Mouse (Mus musculus) kidney, postnatal 36 days (tissue): Measurements from ENCODE around the gene D5Ertd579e.

ENCODE experiments used
- DNase-seq, 2 experiments: peaks; one replicate each; pipeline ENCODE4 v3.0.0; 2021 to 2022; ENCODE audit warnings: mixed read lengths in 2 of 2

The D5Ertd579e gene

DNA sequence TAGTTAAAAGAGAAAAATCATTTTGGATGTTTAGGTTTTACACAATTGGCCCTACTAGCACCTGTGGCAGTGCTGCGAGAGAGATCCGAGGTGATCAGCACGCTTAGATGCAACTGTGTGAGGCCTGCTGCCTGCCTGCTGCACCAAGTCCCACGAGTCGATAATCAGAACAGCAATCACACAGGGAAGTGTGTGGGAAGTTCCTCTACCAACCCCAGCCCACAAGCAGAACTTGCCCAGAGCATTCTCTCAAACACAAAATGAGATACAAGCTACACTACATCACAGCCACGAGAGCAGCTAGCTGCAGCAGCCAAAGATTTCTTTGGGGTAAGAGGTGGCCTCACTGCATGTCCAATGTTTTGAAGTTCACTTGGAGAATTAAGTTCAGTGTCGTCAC, 94.3 kb downstream of the D5Ertd579e start:
- no peak for DNase-seq

DNA sequence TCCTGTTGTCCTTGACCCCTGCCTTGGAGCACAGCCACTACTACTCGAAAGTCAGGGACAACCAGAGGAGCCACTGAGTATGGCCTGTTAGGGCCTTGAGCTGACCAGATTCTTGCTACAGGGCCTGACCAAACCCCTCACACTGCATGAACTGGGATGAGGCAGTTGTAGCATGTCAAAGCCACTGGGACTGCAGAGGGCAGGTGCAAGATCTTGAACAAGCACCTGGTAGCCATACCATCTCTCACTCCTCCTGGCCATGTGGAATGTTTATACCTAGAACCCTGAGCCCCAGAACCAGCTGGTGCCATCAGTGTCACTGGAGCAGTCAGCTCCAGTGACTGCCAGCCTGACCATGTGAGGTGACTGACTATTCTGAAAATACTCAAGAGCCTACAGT, 96.9 kb downstream of the D5Ertd579e start:
- no peak for DNase-seq

DNA sequence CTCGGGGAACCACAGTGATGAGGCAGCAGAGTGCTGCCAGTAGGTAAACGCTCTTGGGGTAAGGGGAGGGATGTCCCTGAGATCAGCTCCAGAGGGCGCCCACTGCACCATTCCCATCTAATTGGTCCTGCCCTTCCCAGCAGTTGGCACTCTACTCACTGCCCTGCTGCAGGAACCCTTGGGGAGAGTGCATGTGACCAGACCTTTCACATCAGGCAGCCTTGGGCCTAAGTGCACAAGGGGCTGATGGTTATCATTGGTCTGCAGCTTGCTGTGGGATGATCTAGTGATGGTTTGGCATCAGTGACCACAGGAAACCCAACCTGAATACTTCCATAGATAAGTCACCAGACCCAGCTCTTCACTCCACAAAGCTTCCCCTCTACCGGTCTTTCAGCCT, 98.2 kb downstream of the D5Ertd579e start:
- DNase-seq: peak; percentile 46 to 57

DNA sequence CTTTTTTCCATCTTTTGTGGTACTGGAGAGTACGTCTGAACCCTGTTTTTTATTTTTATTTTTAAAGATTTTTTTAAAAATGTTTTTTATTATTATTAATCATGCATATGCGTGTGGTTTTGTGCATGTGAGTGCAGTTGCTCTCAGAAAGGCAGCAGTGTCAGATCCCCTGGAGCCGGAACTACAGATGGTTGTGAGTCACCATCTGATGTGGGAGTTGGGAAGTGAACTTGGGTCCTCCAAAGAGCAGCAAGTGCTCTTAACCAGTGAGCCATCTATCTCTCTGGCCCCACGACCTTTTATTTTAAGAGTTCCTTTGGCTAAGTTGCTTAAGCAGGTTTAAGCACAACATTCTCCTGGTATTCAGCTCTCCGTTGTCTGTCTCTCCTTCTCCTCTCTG, 99.6 kb downstream of the D5Ertd579e start:
- DNase-seq: no peak

DNA sequence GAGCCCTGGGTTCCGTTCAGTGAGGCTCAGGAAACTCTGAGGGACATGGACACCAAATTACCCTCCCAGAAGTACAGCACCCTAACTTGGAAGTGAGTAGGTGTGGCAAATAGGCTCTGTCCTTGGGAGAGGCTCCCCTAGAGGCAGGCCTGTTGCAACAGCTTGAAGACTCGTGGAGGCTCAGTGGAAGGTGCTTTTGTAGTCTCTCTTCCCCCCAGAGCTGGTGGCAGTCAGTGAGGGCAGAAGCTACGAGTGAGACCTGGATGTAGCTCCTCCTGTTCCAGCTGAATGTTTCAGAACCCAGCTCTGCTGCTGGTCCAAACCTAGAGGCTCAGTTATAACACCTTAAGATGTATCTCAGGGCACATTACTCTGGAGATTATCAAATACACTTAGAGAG, 100.7 kb downstream of the D5Ertd579e start:
- DNase-seq: no peak

DNA sequence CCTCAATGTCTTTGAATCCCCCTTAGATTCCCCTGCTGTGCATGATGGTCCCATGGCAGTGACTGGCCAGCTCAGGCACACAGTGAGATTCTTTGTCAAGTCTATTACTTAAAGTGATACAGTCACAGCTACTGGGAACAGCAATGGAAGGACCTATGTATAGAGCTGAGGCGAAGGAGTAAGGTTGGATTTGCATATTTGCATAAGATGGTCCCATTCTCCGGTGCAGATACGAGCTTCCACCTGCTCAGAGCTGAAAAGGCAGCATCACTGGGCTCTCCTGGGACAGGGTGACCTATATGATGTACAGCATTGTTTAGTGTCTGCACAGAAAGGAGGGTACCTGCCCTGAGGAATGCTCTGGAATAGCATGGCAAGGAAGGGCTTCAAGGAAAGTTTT, 101.5 kb downstream of the D5Ertd579e start:
- no peak for DNase-seq

DNA sequence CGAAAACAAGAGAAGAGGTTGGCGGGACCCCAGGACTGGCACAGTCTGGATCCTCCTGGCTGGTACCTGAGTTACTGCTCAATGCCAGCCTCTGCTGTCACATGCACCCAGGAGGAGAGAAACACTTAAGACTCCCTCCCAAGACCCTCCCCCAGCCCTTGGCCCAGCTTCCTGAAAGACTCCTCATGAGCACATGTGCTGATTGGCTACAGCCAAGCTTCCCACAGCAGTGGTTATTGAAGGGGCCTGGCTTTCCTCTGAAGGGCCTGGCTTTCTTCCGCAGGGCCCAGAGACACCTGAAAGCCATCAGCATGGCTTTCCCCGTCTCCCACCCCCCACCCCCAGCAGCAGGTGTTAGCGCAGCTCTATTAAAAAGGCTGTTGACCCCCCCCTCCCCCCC, 102.6 kb downstream of the D5Ertd579e start, which contains the start of gene Tbc1d14:
Tbc1d14 (minus strand) TSS at position 101 of the 400 bp plus-strand sequence.
- DNase-seq: no peak

DNA sequence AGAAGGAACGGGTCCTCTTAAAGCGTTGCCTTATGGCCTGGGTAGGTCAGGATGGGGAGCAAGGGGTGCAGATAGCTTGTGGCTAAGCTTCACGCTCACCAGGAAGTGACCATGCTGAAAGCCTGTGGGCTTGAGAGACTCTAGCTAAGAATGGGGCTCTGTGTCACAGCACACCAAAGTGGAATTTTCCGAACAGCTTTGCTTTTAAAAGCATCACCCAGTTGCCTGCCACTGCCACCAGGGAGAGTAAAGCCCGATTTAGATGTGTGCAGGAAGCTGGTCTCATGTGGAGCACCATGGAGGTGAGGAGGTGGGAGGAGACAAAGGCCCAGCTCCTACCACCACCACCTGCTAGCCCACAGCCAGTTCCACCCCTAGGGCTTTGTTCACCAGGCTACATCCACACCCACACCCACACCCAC, 105.3 kb downstream of the D5Ertd579e start:
- no peak for DNase-seq

DNA sequence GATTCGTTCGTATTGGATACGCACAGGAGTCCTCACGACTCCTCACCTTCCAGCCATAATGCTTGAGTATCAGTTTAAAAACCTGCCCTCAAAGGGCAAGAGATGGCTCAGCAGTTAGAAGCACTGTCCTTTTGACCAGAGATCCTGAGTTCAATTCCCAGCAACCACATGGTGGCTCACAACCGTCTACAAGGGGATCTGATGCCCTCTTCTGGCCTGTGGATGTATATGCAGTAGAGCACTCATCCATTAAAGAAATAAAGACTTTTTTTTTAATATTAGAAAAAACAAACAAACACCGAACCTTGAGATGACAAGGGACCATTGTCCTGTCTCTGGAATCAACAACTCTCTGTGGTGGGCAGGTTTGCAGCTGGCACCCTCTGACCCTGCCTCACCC, 111.5 kb downstream of the D5Ertd579e start:
- no peak for DNase-seq

DNA sequence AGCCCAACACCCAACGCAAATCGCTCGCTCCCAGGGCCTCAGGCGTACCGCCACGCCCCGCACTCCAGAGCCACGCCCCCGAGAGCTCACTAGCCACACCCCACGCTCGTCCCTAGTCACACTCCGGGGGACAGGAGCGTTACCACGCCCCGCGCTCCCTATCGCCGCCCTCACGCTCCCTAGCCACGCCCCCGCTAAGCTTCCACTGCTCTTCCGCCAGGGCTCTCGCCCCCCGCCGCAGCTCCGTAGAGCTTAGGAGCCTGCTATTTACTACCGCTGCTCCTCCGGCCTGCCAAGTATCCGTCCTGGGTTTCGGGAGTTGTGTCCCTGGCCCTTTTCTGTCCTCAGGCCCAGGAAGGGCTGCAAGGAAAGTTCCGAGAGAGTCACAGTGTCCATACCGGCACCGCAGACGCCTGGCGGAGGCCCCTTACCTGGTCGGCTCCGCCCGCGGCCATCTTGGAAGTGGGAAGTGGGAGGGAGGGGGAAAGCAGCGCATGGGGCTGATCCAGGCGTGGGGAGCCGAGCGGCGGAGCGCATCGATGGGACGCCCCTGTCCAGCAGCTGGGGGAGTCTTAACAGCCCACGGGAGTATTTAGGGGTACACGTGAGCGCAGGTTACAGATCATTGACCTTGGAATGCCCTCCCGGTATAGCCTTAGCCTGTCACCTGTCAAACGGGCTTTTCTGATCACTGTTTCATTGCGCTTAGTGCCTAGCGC, 113.7 kb downstream of the D5Ertd579e start:
- DNase-seq: peak; percentile 100

DNA sequence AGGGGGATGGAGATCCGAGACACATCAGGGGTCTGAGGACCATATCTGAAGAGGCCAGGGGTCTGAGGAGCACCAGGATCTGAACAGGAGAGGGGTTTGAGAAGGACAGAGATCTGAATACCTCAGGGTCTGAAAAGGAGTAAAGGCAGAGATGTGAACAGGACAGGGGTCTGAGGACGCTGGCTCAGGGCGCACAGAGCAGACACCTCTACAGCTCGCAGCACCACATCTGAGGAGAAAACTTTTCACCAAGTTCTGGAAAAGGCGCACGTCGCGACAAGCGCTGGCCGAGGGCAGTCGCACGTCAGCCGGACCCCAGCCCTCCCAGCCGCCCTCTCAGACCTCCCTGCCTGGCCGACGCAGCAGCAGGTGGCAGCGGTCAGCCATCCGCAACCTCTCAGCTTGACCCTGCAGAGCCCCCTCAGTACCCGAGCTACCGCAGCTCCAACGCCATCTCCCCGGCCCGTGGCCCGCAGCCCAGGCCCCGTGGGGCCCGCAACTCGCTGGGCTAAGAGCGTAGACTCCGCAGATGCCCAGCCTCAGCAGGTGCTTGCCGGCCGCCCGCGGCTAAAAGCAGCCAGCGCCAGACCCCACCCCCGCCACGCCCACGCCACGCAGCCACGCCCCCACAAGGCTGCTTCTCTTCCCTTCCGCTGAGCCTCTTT, 114.4 kb downstream of the D5Ertd579e start:
- no peak for DNase-seq

DNA sequence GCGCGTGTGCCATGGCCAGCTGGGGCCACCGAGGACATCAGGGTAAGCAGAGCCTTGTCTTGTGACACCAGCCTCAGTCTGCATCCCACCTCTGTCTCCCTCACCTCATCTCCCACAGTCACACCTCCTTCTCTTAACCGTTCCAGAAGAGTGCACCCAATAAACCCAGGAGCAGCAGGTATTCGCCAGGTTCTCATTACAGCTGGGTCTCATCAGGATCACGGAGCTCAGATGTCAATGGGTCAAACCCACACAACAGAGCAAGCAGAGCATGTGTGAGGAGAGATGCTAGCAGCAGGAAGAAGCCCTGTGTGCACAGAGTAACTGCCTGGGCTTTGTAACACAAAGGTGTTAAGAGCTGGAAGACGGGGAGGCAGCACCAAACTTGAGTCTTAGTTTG, 115.9 kb downstream of the D5Ertd579e start:
- DNase-seq: no peak

DNA sequence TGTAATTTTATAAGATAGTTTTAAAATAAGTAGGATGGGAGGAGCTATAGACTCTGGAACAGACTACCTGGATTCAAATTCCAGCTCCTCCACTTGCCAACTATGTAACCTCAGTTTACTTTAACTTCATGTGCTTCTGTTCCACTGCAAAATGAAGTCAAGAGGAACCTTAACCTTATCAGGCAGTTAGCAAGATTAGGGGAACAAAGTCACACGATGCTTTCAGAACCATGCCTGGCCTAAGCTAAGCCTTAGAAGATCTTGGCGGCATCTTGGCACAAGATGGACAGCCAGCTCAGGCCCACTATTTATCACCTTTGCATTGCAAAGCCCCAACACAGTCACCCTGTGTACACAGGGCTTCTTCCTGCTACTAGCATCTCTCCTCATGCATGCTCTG, 116.8 kb downstream of the D5Ertd579e start:
- DNase-seq: no peak

DNA sequence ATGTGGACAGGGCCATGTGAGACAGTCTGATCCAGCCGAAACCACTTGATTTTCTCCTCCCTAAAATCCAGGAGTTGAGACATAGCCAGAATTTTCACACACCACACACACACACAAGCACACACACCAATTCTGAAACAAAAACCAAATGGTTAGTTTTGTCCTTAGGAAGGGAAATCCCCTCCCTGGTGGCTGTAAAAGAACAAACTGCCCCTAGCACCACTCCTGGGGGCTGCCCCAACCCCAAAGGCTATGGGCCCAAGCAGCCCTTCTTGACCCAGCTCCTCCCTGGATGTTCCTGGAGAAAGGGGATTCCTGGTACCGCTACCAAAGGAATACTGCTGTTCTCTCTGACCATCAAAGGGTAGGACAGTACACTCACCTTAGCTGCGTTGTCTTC, 119.4 kb downstream of the D5Ertd579e start:
- DNase-seq: no peak

DNA sequence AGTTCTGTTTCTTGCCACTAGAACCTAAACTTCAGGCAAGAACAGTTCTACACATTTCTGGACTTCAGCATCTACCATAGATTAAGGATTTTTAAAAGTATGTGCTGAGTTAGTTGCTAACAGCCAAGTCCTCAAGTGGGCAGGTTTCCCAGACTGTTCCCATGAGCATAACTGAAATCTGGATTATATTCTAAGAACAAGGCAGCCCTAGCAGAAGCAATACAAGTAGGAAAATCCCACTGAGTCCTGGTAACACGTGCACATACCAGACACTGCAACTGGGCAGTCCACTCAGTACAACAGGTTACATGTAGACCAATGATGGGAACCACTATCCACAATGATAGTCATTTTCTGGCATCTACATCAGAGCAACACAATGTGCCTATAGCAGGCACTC, 120.1 kb downstream of the D5Ertd579e start:
- DNase-seq: no peak

DNA sequence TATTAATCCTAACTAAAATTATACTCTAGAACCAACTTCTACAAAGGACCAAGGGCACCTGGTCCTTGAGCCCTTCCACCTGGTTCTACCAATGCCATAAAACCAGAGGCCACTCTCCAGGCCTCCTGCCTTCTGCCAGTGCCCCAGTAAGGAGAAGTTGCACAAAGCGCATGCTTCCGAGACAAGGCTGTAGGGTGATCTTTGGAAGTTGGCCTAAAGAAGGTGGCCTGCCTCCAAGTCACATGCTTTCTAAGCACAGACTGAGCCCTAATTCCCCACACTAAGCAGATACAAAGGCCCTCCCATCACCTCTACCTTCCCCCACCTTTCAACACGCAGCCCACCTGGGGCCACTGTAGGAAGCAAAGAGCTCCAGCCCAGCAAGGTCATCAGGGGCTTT, 120.6 kb downstream of the D5Ertd579e start:
- DNase-seq: peak; percentile 90 to 94

DNA sequence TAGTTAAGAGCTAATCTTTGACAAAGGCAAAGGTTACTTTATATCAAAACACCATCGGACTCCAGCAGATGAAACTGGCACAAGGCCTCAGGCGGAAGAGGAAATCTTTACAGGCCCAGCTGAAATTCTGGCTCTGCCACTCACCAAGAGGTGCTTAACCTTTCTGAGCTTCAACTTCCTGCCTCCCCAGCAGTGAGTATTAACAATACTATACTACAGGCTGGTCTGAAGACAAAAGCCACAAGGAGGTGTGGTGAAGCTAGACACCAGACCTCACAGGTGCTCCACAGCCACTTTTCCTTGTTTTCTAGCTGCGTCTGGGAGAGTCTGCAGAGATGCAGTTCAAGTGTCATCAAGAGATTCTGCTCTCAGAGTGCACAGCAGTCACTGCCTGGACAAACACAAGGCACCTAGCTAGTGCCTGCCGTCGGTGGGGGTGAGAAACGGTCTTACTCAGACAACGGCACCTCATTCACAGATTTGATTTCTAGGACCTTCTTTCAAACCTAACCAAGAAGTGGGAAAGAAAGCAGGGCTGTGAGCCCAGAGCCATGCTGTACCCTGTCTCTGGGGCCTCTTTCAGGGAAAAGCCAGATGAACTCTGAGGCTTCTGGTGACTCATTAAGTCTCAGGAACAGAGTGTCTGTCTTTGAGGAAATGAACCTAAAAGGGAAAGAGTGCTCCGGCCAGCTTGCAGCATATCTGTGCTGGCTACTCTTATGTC, 121.5 kb downstream of the D5Ertd579e start:
- peak; percentile 58 to 72 for DNase-seq

DNA sequence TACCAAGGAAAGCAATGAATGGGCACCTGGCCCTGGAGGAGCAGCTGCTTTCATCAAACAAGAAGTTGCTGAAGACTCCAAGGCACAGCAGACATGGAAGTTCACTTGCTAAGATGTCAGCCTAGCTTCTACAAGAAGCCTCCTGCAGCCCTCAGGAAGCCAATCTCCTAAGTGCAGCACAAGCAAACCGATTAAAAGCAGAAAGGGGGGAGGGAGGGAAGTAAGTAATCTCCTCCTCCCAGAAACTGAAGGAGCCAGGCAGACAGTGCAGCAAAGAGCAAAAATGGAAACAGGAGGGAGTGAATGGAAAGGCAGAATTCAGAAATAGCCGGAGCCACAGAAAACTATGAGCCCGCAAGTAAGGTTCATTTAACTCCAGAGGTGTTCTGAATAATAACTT, 122.5 kb downstream of the D5Ertd579e start:
- no peak for DNase-seq

DNA sequence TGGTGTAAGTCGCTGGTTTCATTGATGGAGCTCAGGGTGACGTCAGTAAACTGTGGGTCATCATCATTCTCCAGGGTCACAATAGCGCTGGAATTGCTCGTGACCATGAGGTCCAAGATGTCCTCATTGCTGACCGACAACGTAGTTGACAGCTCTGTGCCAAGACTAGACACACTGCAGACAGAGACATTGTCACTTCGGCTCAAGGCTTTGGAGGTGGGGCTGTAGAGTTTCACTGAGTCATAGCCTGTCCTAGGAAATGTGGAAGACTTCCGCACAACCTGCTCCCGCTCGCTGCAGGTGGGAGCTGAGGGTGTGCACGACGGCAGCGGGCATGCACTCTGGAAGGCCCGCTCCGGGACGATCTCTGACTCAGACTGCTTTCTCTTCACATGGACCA, 124.5 kb downstream of the D5Ertd579e start:
- no peak for DNase-seq

DNA sequence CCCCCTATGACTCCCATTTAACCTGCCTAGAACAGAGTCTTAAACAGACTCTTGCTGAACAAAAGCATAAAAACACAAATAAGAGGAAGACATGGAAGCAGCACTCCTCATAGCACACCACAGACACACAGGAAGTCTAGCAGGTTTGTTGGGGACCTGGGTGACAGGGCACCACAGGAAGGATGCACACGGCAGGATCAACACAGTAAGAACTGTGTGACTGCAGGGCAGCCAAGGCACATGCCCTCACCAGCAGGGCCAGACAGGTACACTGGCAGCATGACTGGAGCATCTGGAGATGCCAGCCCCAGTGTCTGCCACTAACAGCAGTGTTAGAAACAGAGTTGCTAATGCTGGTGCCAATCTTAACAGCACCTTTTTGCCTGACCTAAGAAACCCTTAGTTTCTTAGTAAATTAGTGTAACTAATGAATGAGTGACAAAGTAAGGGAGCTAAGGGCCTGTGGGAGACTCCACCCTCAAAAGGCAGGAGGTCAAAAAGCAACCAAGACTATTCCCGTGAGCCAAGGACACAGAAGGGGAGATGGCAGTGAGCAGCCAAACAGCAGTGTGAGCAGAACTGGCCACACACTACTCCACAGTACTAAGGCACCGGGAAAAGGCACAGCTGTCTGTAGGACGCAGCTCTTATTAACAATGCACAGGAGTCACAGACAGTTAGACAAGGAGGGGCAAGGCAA, 125.1 kb downstream of the D5Ertd579e start:
- DNase-seq: peak; percentile 64 to 77

DNA sequence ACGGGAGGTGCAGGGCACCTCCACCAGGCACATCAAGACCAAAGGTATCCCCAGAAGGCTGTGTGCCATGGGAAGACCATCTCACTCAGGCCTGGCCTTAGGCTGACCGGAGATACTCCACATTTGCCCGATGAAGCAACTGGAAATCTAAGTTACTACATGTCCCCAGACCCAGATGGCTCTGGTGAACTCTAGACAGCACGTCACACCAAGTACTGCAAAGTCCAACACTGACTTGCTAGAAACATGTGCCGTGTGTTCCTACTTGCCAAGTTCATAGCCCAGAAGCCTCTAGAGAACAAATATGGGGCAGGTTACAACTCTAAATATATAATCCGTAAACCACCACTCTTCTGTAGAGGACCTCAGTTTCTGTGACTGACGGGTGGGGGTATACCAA, 125.7 kb downstream of the D5Ertd579e start:
- peak in 1 of 2 experiments; percentile 51 for DNase-seq

DNA sequence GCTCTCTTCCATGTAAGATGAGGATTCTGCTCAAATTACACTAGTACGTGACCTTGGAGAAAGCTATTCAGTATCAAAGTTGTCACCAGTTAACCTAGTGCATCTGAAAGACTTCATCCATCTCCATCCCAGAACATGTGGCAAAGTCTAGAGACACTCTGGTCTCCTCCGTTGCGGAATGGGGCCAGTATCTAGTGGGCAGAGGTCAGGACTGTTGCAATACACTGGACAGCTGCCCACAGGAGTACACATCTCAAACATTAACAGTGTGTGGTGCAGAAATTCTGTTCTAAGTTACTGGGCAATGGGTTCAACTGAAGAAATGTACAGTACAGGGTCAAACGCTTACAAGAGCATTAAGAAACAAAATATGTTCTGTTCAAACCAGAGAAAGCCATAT, 127.7 kb downstream of the D5Ertd579e start:
- DNase-seq: peak; percentile 86 to 92

DNA sequence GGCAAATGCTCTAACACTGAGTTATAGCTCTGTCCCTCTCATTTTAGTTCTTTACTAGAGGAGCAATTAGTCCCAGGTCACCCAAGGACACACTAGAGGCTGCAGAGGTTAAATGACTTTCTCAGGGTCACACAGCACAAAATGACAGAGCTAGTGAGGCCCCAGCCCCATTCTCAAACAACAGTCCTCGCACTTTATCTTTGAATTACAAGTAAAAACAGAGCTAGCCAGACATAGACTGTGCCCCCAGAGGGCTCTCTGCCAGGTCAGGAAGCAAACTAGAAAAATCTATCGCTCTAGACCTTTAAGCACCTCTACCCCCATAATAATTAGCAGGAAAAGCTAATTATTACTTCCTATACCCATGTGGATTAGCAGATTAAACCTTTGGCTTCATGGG, 128.2 kb downstream of the D5Ertd579e start:
- DNase-seq: peak; percentile 29 to 45
